Mouse (Mus musculus) left cerebral cortex, postnatal 25 days (tissue): ENCODE data around the gene Samt3. TPM values are rescaled to one million over a fixed set of nuclear protein-coding genes. Genes with fewer than 3 reads are reported as not detected.

Experiments used
- DNase-seq, 2 experiments: peaks; one replicate each; pipeline ENCODE4 v3.0.0; 2022; ENCODE audit warnings: low spot score in 2 of 2, mixed read lengths in 1 of 2
- intact Hi-C: fragments of 180-260 bp; cut with DNase I; formaldehyde crosslinking; loops from one replicate; pipeline ENCODE4 v1.15.1; 2025
- total RNA-seq, 2 experiments: library from RNA; stranded (reverse); gene quantifications; 2 replicates each; pipeline ENCODE4 v1.2.3; 2021

Samt3 gene
- not detected for total RNA-seq

GRCm38 (mm10) chrX:86043899-86044298 lies at the start of gene Samt3:
TSS of gene Samt3 (plus strand) at chrX:86044199.
- no peak for DNase-seq
- intact Hi-C loops = no loop called here

GRCm38 (mm10) chrX:86016591-86016990 lies 27.4 kb upstream of the Samt3 start:
- no peak for DNase-seq
- intact Hi-C loops = no loop called here

- intact Hi-C loops = no loop called here
- DNase-seq = no peak
These were observed 44.7 kb downstream of the Samt3 start for GRCm38 (mm10) chrX:86088672-86089071.

Other genes starting within 250 kb of the Samt3 start
- under 1 TPM; 0.09 to 0.18 TPM for gene 5430427O19Rik, start 173.8 kb upstream of the Samt3 start, total RNA-seq
- not detected for gene Nr0b1, start 147.6 kb downstream of the Samt3 start, total RNA-seq